Comparison of ENCODE assay signal across 19 mouse cellular contexts in the genomic region with DNA sequence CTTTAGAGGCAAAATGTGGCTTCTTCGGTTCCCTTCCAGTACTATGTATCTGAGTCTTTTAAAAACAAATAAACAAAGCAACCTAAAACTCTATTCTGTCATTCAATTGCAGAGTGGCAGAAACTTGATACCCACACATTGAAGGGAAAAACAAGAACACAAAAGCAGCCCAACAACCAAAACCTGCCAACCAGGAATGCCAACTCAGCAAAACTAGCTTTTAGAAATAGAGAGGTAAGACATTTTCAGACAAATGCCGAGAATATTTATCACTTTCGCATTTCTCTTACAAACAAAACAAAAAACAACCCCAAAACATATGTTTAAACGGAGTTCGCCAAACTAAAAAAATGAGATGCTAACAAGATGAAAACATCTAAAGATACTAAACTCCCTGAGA. TPM values are rescaled to one million over a fixed set of nuclear protein-coding genes. Genes with fewer than 3 reads are reported as not detected.
DNase-seq lines count a peak whose midpoint lies in the region; ATAC-seq and TF ChIP-seq lines count a peak whose summit lies in the region.
"Had no signal": no experiment of that assay in that cellular context is flagged by ENCODE, and none has a peak within 500 bp of the region (broad histone marks: within the 10 kb centered on the region; RNA-seq: fewer than 3 reads in every experiment).

No protein-coding gene starts in this region.

- in situ Hi-C loops in ES-E14 (cut with MboI; ENCODE audit: low sequenced_read_pairs in 2 of 2, unreplicated experiment in 2 of 2) = no loop called here

- no peak overlapping the region for H3K4me3 ChIP-seq in midbrain, embryonic 11.5 days (ENCODE audit: low read depth, low read length)
- H3K4me3 ChIP-seq in midbrain, embryonic 14.5 days (replicated peaks; ENCODE audit: low read depth, low read length) = no peak overlapping the region
- no peak overlapping the region for H3K4me3 ChIP-seq in ES-E14 (ENCODE audit: insufficient read depth in 1 of 2, low read depth in 1 of 2, low read length in 2 of 2, poor library complexity in 1 of 2, severe bottlenecking in 1 of 2)
- H3K4me3 ChIP-seq: embryonic facial prominence, embryonic 10.5 days; embryonic facial prominence, embryonic 12.5 days; forebrain, embryonic 13.5 days; forebrain, embryonic 15.5 days had no signal

- no peak overlapping the region for H3K27ac ChIP-seq in midbrain, embryonic 11.5 days (ENCODE audit: low read depth, low read length)
- no peak overlapping the region for H3K27ac ChIP-seq in midbrain, embryonic 14.5 days (replicated peaks; ENCODE audit: low read depth, low read length)
- H3K27ac ChIP-seq in ES-E14 (ENCODE audit: insufficient read depth, low read depth, low read length, poor library complexity, severe bottlenecking) = no peak overlapping the region
- H3K27ac ChIP-seq: embryonic facial prominence, embryonic 10.5 days; embryonic facial prominence, embryonic 12.5 days; forebrain, embryonic 13.5 days; forebrain, embryonic 15.5 days had no signal

- no peaks in the 10 kb centered on the region for H3K4me1 ChIP-seq in midbrain, embryonic 11.5 days (ENCODE audit: control insufficient read depth, insufficient read depth, low read length)
- no peaks in the 10 kb centered on the region for H3K4me1 ChIP-seq in midbrain, embryonic 14.5 days (ENCODE audit: control insufficient read depth, insufficient read depth, low read length)
- no peaks in the 10 kb centered on the region for H3K4me1 ChIP-seq in ES-E14 (ENCODE audit: control insufficient read depth in 2 of 2, insufficient read depth in 2 of 2, low read length in 2 of 2, poor library complexity in 1 of 2)
- H3K4me1 ChIP-seq: embryonic facial prominence, embryonic 10.5 days; embryonic facial prominence, embryonic 12.5 days; forebrain, embryonic 13.5 days; forebrain, embryonic 15.5 days had no signal

- no peak overlapping the region for H3K4me2 ChIP-seq in midbrain, embryonic 11.5 days
- H3K4me2 ChIP-seq in midbrain, embryonic 14.5 days (ENCODE audit: low read length) = no peak overlapping the region
- H3K4me2 ChIP-seq: embryonic facial prominence, embryonic 12.5 days; forebrain, embryonic 13.5 days; forebrain, embryonic 15.5 days had no signal

- 96% methylated on average over 5 of the region's 5 CpGs for WGBS in midbrain, embryonic 11.5 days
- 94% methylated on average over 5 of the region's 5 CpGs for WGBS in midbrain, embryonic 14.5 days

- H3K27me3 ChIP-seq in midbrain, embryonic 11.5 days (ENCODE audit: control insufficient read depth, insufficient read depth, low read length) = no peaks in the 10 kb centered on the region
- H3K27me3 ChIP-seq in midbrain, embryonic 14.5 days (ENCODE audit: control insufficient read depth, insufficient read depth, low read length) = no peaks in the 10 kb centered on the region
- H3K27me3 ChIP-seq: embryonic facial prominence, embryonic 12.5 days; forebrain, embryonic 13.5 days; forebrain, embryonic 15.5 days had no signal

- no peak for ATAC-seq in midbrain, embryonic 11.5 days (ENCODE audit: low FRiP score)
- no peak for ATAC-seq in midbrain, embryonic 14.5 days (ENCODE audit: low FRiP score, low TSS enrichment)
- no peak for ATAC-seq in monocyte, adult 5-6 weeks (replicated peaks; ENCODE audit: insufficient number of reproducible peaks, low FRiP score, low TSS enrichment, poor library complexity, severe bottlenecking)
- ATAC-seq in CD4-positive, CD25-positive, alpha-beta regulatory T cell, adult 4 months = no peak
- ATAC-seq: forebrain, embryonic 13.5 days; forebrain, embryonic 15.5 days; forebrain, postnatal 0 days had no signal

- H3K36me3 ChIP-seq in midbrain, embryonic 11.5 days (ENCODE audit: control insufficient read depth, insufficient read depth, low read length) = peaks cover 8% of the 10 kb centered on the region
- H3K36me3 ChIP-seq in midbrain, embryonic 14.5 days (ENCODE audit: control insufficient read depth, insufficient read depth, low read length) = peaks cover 29% of the 10 kb centered on the region
- H3K36me3 ChIP-seq in ES-E14 (ENCODE audit: control insufficient read depth, insufficient read depth, low read length, poor library complexity, severe bottlenecking) = no peaks in the 10 kb centered on the region

- H3K9me3 ChIP-seq in midbrain, embryonic 11.5 days (ENCODE audit: control insufficient read depth, low read length) = no peaks in the 10 kb centered on the region
- H3K9me3 ChIP-seq in midbrain, embryonic 14.5 days (ENCODE audit: control insufficient read depth, low read length) = no peaks in the 10 kb centered on the region
- H3K9me3 ChIP-seq in ES-E14 (ENCODE audit: control insufficient read depth, insufficient read depth, low read depth, low read length) = no peaks in the 10 kb centered on the region
- H3K9me3 ChIP-seq: embryonic facial prominence, embryonic 10.5 days; embryonic facial prominence, embryonic 12.5 days; forebrain, embryonic 13.5 days; forebrain, embryonic 15.5 days; G1E had no signal

- H3K9ac ChIP-seq in midbrain, embryonic 11.5 days (ENCODE audit: low read length) = no peak overlapping the region
- H3K9ac ChIP-seq in midbrain, embryonic 14.5 days (replicated peaks; ENCODE audit: low read length) = no peak overlapping the region
- H3K9ac ChIP-seq in ES-E14 (ENCODE audit: insufficient read depth, low read depth, low read length, poor library complexity, severe bottlenecking) = no peak overlapping the region
- H3K9ac ChIP-seq: embryonic facial prominence, embryonic 12.5 days; forebrain, embryonic 13.5 days; forebrain, embryonic 15.5 days; forebrain, postnatal 0 days had no signal

- DNase-seq in midbrain, embryonic 11.5 days (ENCODE audit: low spot score, missing footprints) = peak; percentile 19
- DNase-seq in midbrain, embryonic 14.5 days = no peak
- DNase-seq in ES-E14 (ENCODE audit: low read depth, low spot score) = no peak
- DNase-seq: adrenal gland, adult 2 months; adrenal gland, postnatal 10 days; adrenal gland, postnatal 25 days; cerebellum, adult 11-12 months; cerebellum, adult 2 months; cerebellum, adult 9-10 months; cerebellum, postnatal 10 days; cerebellum, postnatal 25 days; forebrain, postnatal 0 days had no signal

TF ChIP-seq in ES-E14, 5 proteins besides CTCF, POLR2A, EP300 and RAD21:
- TF ChIP-seq MAFK (IDR thresholded peaks at IDR 0.05; ENCODE audit: insufficient read depth, low read depth, low read length) (peak; percentile 96), CHD2 (IDR thresholded peaks at IDR 0.05; ENCODE audit: low read depth, low read length) (no peak), ZNF384 (IDR thresholded peaks at IDR 0.05; ENCODE audit: low read depth, low read length) (no peak)

RNA-seq across cellular contexts. Expression of a gene that starts 36.9 kb away (rescaled TPM):
- polyA plus RNA-seq in midbrain, embryonic 11.5 days (2014; fragmentation: Nextera tagmentation; extraction: Ambion mirVana) = 40.0 and 41.1 TPM in 2 replicates
- 22.3 and 27.9 TPM in 2 replicates for polyA plus RNA-seq in midbrain, embryonic 14.5 days (2014; fragmentation: Nextera tagmentation; extraction: Ambion mirVana)
- 11.2 and 20.4 TPM in 2 replicates for total RNA-seq in ES-E14 (2012; rRNA removed)
- 29.1 to 53.9 TPM (median 29.5 TPM) in 3 replicates for total RNA-seq in monocyte, adult 5-6 weeks (2017)
- 10 to 100 TPM; 52.9 to 53.8 TPM for polyA plus RNA-seq in CD4-positive, CD25-positive, alpha-beta regulatory T cell, adult 4 months (2017; shearing (Covaris generic))

RNA-seq across cellular contexts. Expression of a gene that starts 37.5 kb away (rescaled TPM):
- polyA plus RNA-seq in midbrain, embryonic 11.5 days (2014; fragmentation: Nextera tagmentation; extraction: Ambion mirVana) = 112 and 134 TPM in 2 replicates
- polyA plus RNA-seq in midbrain, embryonic 14.5 days (2014; fragmentation: Nextera tagmentation; extraction: Ambion mirVana) = 77.5 and 105 TPM in 2 replicates
- total RNA-seq in ES-E14 (2012; rRNA removed) = 20.0 and 21.2 TPM in 2 replicates
- total RNA-seq in monocyte, adult 5-6 weeks (2017) = 66.6 to 127 TPM (median 91.7 TPM) in 3 replicates
- polyA plus RNA-seq in CD4-positive, CD25-positive, alpha-beta regulatory T cell, adult 4 months (2017; shearing (Covaris generic)) = 10 to 100 TPM; 12.1 to 16.7 TPM
